Mouse (Mus musculus) midbrain, embryonic 11.5 days (tissue): ENCODE data around the gene Vps37d. TPM values are rescaled to one million over a fixed set of nuclear protein-coding genes. Genes with fewer than 3 reads are reported as not detected.
A peak's percentile ranks its signal among the peaks of the same experiment; 100 is the strongest.

Experiments used
- ATAC-seq: fragments of 200-750 bp; cut with Nextera tagmentation; 2 replicates; pipeline ENCODE4 v1.8.0; 2017; ENCODE audit warnings: moderate TSS enrichment, moderate library complexity; ENCODE audit not compliant: low FRiP score
- DNase-seq: peaks from one replicate; pipeline ENCODE4 v3.0.0; 2015; ENCODE audit warnings: low spot score; ENCODE audit errors: missing footprints
- H3K27ac ChIP-seq: fragments of 300-500 bp; sonication (generic); 2 replicates; pipeline ENCODE4 v1.5.1; 2014; ENCODE audit warnings: low read depth, low read length
- H3K27me3 ChIP-seq: fragments of 300-500 bp; sonication (generic); 2 replicates; pipeline ENCODE4 v1.6.1; 2014; ENCODE audit warnings: mild to moderate bottlenecking, low read length, moderate library complexity, mixed read lengths; ENCODE audit not compliant: control insufficient read depth, insufficient read depth
- H3K36me3 ChIP-seq: fragments of 300-500 bp; sonication (generic); 2 replicates; pipeline ENCODE4 v1.6.1; 2014; ENCODE audit warnings: mild to moderate bottlenecking, low read length, moderate library complexity, mixed read lengths; ENCODE audit not compliant: control insufficient read depth, insufficient read depth
- H3K4me1 ChIP-seq: fragments of 300-500 bp; sonication (generic); 2 replicates; pipeline ENCODE4 v1.6.1; 2014; ENCODE audit warnings: low read length; ENCODE audit not compliant: control insufficient read depth, insufficient read depth
- H3K4me2 ChIP-seq: fragments of 300-500 bp; sonication (generic); 2 replicates; pipeline ENCODE4 v1.6.1; 2014; ENCODE audit warnings: mild to moderate bottlenecking, moderate library complexity
- H3K4me3 ChIP-seq: fragments of 300-500 bp; sonication (generic); 2 replicates; pipeline ENCODE4 v1.5.1; 2014; ENCODE audit warnings: low read depth, low read length
- H3K9ac ChIP-seq: fragments of 300-500 bp; sonication (generic); 2 replicates; pipeline ENCODE4 v1.6.1; 2014; ENCODE audit warnings: low read length
- H3K9me3 ChIP-seq: fragments of 300-500 bp; sonication (generic); 2 replicates; pipeline ENCODE4 v1.6.1; 2016; ENCODE audit warnings: low read length; ENCODE audit not compliant: control insufficient read depth
- WGBS: fragments of 180-500 bp; shearing (Covaris S2); extraction: QIAGEN DNeasy Blood & Tissue Kit; methylation state at CpG from one replicate; pipeline ENCODE4 v1.1.7; 2014; 5-methylcytosine and 5-hydroxymethylcytosine counted together
- polyA plus RNA-seq: library from polyadenylated mRNA; unstranded; fragments of >200 nt; fragmentation: Nextera tagmentation; extraction: Ambion mirVana; gene quantifications from 2 replicates; pipeline ENCODE4 v1.2.1, GENCODE M21; 2014

Gene Vps37d
- polyA plus RNA-seq, 1 experiment from 2014 or later: 9.6 TPM

DNA sequence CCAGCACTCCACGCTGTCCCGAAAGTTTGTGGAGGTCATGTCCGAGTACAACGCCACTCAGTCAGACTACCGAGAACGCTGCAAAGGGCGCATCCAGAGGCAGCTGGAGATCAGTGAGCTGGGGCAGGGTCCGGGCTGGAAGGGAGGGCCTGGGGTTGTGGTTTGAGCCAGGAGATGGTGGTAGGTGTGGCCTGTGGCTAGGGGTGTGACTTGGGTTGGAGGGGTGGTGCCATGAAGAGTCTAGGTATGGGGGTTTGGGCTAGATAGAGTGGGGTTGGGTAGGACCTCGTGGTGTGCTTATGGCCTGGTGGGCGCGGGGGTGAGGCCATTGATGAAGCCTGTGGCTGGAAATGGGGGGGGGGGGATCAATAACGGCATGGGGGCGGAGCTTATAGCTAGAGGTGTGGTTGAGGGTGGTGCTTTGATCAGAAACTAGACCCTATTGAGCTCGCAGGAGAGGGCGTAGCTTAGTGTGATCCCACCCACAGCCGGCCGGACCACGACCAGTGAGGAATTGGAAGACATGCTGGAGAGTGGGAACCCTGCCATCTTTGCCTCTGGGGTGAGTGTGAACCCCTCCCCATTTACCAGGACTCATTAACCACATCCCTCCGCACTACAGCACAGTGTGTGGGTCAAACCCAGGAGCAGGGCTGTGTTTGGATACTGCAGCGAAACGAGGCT, 35.8 kb downstream of the Vps37d start:
- no peak overlapping the region for H3K9ac ChIP-seq
- H3K4me3 ChIP-seq: no peak overlapping the region
- no peaks in the 10 kb centered on the region for H3K4me1 ChIP-seq
- ATAC-seq (0 out of 2 replicates have a peak, but pooled peaks have one; percentile 22), DNase-seq (peak; percentile 66)
- no peak overlapping the region for H3K27ac ChIP-seq
- H3K9me3 ChIP-seq: no peaks in the 10 kb centered on the region
- 24% methylated on average over 21 of the region's 21 CpGs for WGBS
- no peak overlapping the region for H3K4me2 ChIP-seq
- no peaks in the 10 kb centered on the region for H3K27me3 ChIP-seq
- H3K36me3 ChIP-seq: peaks cover 2% of the 10 kb centered on the region; the same call in 1 of the 2 replicates

DNA sequence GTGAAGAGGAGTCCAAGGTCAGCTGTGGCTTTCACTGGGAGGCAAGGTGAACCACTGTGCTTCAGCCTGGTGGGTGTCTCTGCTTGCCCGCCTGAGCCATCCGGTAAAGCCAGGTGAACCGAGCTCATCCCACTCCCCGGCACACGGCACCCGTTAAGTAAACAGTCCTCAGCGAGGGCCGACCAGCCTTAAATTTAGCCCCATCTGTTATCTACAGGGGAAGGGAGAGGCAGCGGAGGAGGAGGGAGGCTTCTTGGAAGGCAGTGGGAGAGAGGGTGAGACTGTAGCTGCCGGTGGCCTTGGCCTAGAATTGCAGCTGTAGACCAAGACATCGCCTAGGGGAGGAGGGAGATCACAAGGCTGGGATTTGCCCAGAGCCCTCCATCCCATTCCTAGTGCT, 37.3 kb downstream of the Vps37d start:
- Histone ChIP-seq H3K27me3 (no peaks in the 10 kb centered on the region), H3K36me3 (peaks cover 2% of the 10 kb centered on the region; the same call in 1 of the 2 replicates), H3K4me3 (no peak overlapping the region), H3K9me3 (no peaks in the 10 kb centered on the region), H3K4me2 (no peak overlapping the region), H3K9ac (no peak overlapping the region), H3K27ac (no peak overlapping the region), H3K4me1 (no peaks in the 10 kb centered on the region)
- ATAC-seq: no peak
- no peak for DNase-seq
- WGBS: 80% methylated on average over 11 of the region's 11 CpGs

DNA sequence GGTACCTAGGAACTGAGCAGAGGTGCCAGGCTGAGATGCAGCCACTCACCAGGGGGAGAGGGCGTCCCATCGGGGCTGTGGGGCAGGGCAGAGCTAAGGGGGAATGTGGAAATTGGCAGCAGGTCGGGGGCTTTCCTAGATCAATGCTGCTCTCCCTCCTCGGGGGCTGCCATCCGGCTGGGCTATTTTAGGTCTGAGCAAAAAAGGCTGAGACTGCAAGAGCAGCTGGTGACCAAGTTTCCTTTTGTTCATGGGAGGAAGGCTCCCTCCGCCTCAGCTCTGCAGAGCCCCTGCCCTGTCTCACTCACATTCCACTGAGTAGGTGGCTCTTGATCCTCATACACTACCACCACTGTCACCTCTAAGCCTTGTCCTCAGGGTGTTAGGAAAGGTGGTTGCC, 38.0 kb downstream of the Vps37d start:
- H3K27me3 ChIP-seq: no peaks in the 10 kb centered on the region
- no peaks in the 10 kb centered on the region for H3K4me1 ChIP-seq
- H3K4me3 ChIP-seq: no peak overlapping the region
- WGBS: 48% methylated on average over 6 of the region's 6 CpGs
- H3K9me3 ChIP-seq: no peaks in the 10 kb centered on the region
- peaks cover 2% of the 10 kb centered on the region; the same call in 1 of the 2 replicates for H3K36me3 ChIP-seq
- no peak for ATAC-seq
- no peak overlapping the region for H3K27ac ChIP-seq
- H3K9ac ChIP-seq: no peak overlapping the region
- H3K4me2 ChIP-seq: no peak overlapping the region
- DNase-seq: no peak

DNA sequence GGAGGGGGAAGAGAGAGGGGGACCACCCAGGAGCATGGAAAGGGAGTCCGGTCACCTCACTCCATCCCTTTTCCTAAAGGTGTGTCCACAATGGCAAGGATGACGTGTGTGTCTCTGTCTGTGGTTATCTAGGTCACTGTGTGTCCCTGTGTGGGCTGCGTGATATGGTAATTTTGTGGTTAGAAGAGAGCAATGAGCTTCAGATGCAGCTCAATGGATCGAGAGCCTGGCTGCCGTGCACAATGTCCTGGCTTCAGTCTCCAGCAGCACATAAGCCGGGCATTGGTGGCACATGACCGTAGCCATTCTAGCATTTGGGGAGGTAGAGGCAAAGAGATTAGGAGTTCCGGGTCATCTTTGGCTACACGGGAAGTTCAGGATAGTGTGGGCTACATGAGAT, 38.5 kb downstream of the Vps37d start:
- H3K27ac ChIP-seq: no peak overlapping the region
- no peak overlapping the region for H3K4me2 ChIP-seq
- ATAC-seq (no peak), DNase-seq (no peak)
- H3K4me1 ChIP-seq: no peaks in the 10 kb centered on the region
- H3K9ac ChIP-seq: no peak overlapping the region
- 89% methylated on average over 9 of the region's 9 CpGs for WGBS
- no peaks in the 10 kb centered on the region for H3K27me3 ChIP-seq
- H3K4me3 ChIP-seq: no peak overlapping the region
- H3K9me3 ChIP-seq: no peaks in the 10 kb centered on the region; the same call in 1 of the 2 replicates
- no peaks in the 10 kb centered on the region for H3K36me3 ChIP-seq

DNA sequence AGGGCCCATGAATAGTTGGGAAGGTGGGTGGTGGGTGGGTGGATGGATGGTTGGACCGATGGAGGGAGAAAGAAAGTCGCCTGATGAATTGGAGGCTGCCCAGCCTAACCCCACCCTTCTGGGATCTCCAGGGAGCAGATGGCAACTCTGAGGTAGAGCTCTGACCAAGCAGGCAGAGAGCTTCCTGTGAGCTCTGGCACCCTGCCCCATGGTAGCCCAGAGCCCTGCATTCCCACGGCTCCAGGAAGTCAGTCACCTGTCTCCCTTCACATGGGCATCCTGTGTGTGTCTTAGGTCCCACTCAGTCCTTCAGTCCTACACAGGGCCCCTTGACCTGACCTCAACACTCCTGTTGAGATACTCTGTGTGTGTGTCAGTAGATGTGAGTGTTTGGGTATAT, 40.1 kb downstream of the Vps37d start:
- Histone ChIP-seq H3K9me3 (no peaks in the 10 kb centered on the region; the same call in 1 of the 2 replicates), H3K4me1 (no peaks in the 10 kb centered on the region), H3K4me2 (no peak overlapping the region), H3K4me3 (no peak overlapping the region), H3K27me3 (no peaks in the 10 kb centered on the region), H3K36me3 (no peaks in the 10 kb centered on the region), H3K27ac (no peak overlapping the region), H3K9ac (no peak overlapping the region)
- DNase-seq (no peak), ATAC-seq (no peak)
- WGBS: 97% methylated on average over 3 of the region's 3 CpGs

DNA sequence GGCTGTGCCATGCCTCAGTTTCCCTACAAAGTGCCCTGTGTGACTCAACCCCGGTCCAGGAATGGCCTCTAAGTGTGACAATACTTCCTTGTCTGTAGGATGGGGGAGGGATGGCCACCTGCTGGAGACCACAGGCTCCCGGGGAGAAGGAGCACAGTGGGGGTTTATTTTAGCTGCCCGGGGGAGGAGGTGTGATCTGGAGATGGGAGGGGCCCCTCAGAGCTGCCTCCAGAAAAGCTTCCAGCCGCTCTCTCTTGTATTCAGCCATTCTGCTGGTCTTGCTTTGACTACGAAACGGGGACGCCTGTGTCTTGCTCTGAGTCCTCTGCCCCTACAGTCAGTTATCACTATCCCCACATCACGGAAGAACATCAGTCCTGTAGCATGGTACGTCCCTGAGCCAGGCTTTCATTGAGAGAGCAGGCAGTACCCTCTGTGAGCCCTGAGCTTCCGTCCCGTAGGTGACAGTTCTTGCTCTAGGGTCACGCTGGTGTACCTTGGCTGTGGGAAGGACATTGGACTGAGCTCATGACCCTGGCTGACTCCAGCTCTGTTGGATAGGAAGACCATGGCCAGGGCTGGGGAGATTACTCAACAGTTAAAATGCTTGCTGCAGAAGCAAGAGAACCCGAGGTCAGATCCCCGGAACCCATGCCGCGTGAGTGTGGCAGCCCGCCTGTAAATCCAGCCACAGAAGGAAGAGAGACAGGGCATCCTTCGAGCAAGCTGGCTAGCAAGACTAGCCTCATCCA, 42.3 kb downstream of the Vps37d start:
- Histone ChIP-seq H3K36me3 (no peaks in the 10 kb centered on the region), H3K4me1 (no peaks in the 10 kb centered on the region), H3K9me3 (no peaks in the 10 kb centered on the region; the same call in 1 of the 2 replicates), H3K9ac (no peak overlapping the region), H3K27ac (no peak overlapping the region), H3K27me3 (no peaks in the 10 kb centered on the region), H3K4me3 (no peak overlapping the region), H3K4me2 (no peak overlapping the region)
- WGBS: 63% methylated on average over 18 of the region's 18 CpGs
- DNase-seq (no peak), ATAC-seq (no peak)

DNA sequence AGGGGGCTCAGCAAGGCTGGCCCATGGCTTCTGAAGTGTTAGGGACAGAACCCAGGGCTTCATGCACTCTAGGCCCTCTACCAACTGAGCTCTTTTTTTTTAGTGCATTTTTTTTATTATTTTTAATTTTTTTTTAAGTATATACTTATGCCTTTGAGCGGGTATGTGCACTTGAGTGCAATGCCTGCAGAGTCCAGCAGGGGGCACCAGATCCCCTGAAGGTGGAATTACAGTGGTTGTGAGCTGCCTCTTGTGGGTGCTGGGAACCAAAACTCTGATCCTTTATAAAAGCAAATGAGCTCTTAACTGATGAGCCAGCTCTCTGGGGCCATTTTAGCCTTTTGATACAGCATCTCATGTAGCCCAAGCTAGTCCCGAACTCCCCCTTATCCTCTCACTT, 43.5 kb downstream of the Vps37d start:
- Histone ChIP-seq H3K27me3 (no peaks in the 10 kb centered on the region), H3K9me3 (no peaks in the 10 kb centered on the region; the same call in 1 of the 2 replicates), H3K36me3 (no peaks in the 10 kb centered on the region), H3K4me1 (no peaks in the 10 kb centered on the region), H3K4me2 (no peak overlapping the region), H3K4me3 (no peak overlapping the region), H3K27ac (no peak overlapping the region), H3K9ac (no peak overlapping the region)
- ATAC-seq (no peak), DNase-seq (no peak)
- WGBS: 91% methylated on average over 2 of the region's 2 CpGs

DNA sequence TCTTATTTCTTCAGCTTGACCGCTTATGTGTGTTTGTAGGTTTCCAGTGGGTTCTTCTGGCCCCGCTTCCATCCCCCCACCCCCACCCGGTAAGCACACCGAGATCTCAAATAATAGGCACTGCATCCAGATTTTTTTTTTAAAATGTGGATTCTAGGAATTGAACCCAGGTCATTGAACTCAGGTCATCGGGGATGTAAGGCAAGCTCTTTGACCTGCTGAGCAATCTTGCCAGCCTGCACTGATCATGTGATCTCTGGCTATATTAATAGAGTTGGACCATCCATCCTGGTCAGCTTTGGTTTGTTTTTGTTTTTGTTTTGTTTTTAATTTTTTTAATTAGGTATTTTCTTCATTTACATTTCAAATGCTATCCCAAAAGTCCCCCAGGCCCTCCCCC, 45.5 kb downstream of the Vps37d start:
- no peak overlapping the region for H3K27ac ChIP-seq
- no peaks in the 10 kb centered on the region for H3K4me1 ChIP-seq
- no peak for ATAC-seq
- no peak overlapping the region for H3K4me2 ChIP-seq
- no peak for DNase-seq
- no peaks in the 10 kb centered on the region; the same call in 1 of the 2 replicates for H3K9me3 ChIP-seq
- no peak overlapping the region for H3K4me3 ChIP-seq
- H3K27me3 ChIP-seq: no peaks in the 10 kb centered on the region
- WGBS: 93% methylated on average over 5 of the region's 5 CpGs
- H3K36me3 ChIP-seq: no peaks in the 10 kb centered on the region
- H3K9ac ChIP-seq: no peak overlapping the region
